Mouse (Mus musculus): ENCODE measurements around the gene Map2k3. TPM values are rescaled to one million over a fixed set of nuclear protein-coding genes. Genes with fewer than 3 reads are reported as not detected.

The Map2k3 gene
- polyA plus RNA-seq, 1 experiment from 2014 or later, result 92.1 TPM

DNA sequence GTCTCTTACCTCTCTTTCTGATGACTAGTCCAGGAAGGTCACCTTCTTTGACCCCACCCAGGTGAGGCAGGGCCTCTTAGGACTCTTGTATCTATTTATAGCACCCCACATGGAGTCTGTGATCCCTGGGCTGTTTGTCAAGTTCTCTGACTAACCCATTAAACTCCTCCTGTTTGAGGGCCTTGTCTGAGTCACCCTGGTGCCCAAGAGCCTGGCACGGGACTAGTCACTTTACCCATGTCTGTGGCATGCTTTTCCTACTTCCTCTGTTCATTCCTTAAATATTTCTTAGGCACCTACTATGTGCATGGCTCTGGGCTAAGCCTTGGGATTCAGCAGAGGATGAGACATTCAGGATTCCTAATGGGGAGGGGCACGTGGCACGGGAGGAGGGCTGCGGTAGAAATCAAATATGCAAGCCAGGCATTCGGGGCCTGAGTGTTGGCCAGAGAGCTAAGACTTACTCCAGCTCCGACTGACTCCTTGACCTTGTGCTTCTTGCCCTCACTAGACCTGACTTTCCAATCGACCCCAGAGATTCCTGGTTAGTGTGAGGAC, 1.0 kb upstream of the Map2k3 start:
- Histone ChIP-seq H3K9ac (peak overlapping the region; percentile 90), H3K36me3 (0 out of 2 replicates have a peak, but pooled peaks cover 2% of the 10 kb centered on the region), H3K4me3 (peak overlapping the region; percentile 94), H3K9me3 (no peaks in the 10 kb centered on the region), H3K27ac (no peak overlapping the region), H3K4me1 (peaks cover 54% of the 10 kb centered on the region), H3K4me2 (peak overlapping the region; percentile 91), H3K27me3 (no peaks in the 10 kb centered on the region)
- WGBS, result 23% methylated on average over 7 of the region's 7 CpGs
- ATAC-seq (ENCODE audit: insufficient number of reproducible peaks, insufficient read depth, low FRiP score, low TSS enrichment, low read depth), result no peak

DNA sequence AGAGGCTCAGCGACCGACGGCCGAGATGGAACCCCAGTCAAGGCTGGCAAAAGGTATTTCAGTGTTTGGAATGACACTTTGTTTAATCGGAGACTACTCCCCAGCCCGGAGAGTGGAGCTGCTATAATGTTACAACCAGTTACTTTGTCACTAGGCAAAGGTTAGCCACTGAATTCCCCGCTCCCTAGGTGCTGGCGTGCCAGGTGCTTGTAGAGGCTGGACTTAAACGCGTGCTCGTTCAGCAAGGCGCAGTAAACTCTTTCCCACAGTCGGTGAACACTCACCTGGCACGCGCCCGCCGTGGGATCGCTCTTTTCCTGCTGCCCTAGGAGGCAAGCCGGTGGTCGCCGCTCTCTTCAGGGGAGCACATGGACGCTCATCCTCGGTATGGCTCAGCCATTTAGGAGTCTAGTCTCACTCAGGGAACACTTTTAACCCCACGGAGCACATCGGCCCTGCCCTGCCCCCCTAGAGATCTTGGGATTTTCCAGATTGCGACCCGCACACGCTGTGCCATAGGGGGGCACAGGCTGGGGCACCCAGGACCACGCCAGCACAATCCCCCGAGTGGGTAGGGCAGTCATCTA, 458 bp upstream of the Map2k3 start:
- H3K4me1 ChIP-seq, result peaks cover 58% of the 10 kb centered on the region
- H3K9ac ChIP-seq, result peak overlapping the region; percentile 90
- H3K4me2 ChIP-seq, result peak overlapping the region; percentile 91
- 2% methylated on average over 30 of the region's 30 CpGs for WGBS
- no peaks in the 10 kb centered on the region for H3K9me3 ChIP-seq
- H3K4me3 ChIP-seq, result peak overlapping the region; percentile 94
- H3K36me3 ChIP-seq, result 0 out of 2 replicates have a peak, but pooled peaks cover 2% of the 10 kb centered on the region
- H3K27ac ChIP-seq, result peak overlapping the region; percentile 65; the same call in 1 of the 2 replicates
- no peaks in the 10 kb centered on the region for H3K27me3 ChIP-seq
- ATAC-seq (ENCODE audit: insufficient number of reproducible peaks, insufficient read depth, low FRiP score, low TSS enrichment, low read depth), result no peak

DNA sequence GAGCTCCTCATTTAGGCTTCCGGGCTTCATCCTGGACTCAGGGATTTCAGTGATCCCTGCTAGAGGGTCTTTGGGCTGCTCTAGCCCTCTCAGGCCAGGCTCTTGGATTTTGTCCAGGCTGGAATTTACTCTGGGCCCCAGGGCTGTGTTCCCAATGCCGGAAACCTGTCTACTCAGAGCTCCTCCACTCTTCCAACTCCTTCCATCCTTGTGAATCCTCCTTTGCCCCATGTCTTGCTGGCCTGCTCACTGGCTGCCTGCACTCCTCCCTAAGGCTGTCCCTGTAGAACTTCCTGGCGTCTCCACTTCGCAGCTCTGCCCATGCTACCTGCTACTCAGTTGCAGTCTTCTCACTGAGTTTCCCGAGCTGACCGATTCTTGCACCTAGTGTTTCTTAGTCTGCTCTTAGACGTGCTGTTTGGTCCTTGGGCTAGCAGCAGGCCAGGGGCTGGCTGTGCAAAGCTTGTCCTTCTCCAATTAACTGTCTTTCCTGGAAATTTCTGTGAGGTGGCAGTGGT, 729 bp downstream of the Map2k3 start:
- Histone ChIP-seq H3K27me3 (no peaks in the 10 kb centered on the region), H3K4me1 (peaks cover 57% of the 10 kb centered on the region), H3K27ac (peak overlapping the region; percentile 65), H3K4me2 (peak overlapping the region; percentile 91), H3K36me3 (0 out of 2 replicates have a peak, but pooled peaks cover 2% of the 10 kb centered on the region), H3K9me3 (no peaks in the 10 kb centered on the region), H3K9ac (peak overlapping the region; percentile 90), H3K4me3 (peak overlapping the region; percentile 94)
- WGBS, result 8% methylated on average over 7 of the region's 7 CpGs
- 0 out of 2 replicates have a peak, but pooled peaks have one; percentile 4 for ATAC-seq (ENCODE audit: insufficient number of reproducible peaks, insufficient read depth, low FRiP score, low TSS enrichment, low read depth)

DNA sequence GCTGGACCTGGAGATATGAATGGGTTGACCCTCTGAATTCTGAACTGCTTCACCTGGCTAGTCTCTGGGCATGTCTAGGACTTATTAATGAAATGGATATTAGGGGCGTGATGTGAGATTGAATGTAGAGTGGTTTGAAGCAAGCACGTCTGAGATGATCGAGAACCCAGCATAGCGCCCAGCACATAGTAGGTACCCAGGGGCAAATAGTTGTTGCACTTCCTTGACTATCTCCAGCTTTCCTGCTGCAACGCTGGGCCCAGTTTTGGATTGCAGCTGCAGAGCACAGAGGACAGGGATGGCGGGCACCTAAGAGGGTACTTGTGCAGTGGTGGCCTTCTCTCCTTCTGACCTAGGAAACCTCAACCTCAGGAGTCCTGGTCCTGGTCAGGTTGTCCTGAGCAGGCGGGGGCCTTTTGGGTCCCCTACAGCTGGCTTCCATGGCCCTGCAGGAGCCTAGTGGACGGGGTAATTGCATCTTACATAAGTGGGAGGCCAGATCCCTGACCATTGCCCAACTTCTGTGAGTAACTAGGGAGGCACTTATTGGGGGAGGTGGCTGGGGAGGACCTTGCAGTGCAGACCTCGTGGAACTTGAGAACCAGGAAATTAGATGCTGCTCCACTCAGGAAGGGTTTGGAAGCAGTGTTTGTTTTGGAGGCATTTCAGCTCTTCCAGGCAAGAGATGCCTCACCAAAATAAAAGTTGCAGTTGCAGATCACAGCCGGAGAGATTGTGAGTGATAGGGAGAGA, 1.5 kb downstream of the Map2k3 start:
- H3K4me3 ChIP-seq, result peak overlapping the region; percentile 94
- no peaks in the 10 kb centered on the region for H3K27me3 ChIP-seq
- peak overlapping the region; percentile 90 for H3K9ac ChIP-seq
- no peaks in the 10 kb centered on the region for H3K9me3 ChIP-seq
- 71% methylated on average over 10 of the region's 10 CpGs for WGBS
- peak overlapping the region; percentile 91 for H3K4me2 ChIP-seq
- no peak overlapping the region for H3K27ac ChIP-seq
- no peak for ATAC-seq (ENCODE audit: insufficient number of reproducible peaks, insufficient read depth, low FRiP score, low TSS enrichment, low read depth)
- H3K4me1 ChIP-seq, result peaks cover 55% of the 10 kb centered on the region
- H3K36me3 ChIP-seq, result 0 out of 2 replicates have a peak, but pooled peaks cover 2% of the 10 kb centered on the region

DNA sequence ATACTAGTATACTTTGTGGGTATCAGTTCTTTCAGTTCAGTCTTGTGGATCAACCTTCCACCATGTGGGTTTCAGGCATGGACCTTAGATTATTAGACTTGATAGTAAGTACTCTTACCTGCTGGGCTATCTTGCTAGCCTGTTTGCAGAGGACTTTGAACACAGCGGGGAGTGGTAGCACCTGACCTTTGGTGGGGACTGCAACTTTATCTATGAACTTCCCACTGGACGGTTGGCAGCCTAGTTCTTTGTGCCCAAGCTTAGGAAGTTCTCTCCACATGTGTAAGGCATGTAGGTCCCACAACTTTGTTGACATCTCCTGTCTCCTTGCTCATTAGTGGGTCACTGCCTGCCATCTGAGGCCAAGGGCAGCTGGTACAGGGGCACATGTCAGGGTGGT, 3.0 kb downstream of the Map2k3 start:
- Histone ChIP-seq H3K4me3 (no peak overlapping the region), H3K27me3 (no peaks in the 10 kb centered on the region), H3K27ac (no peak overlapping the region), H3K4me2 (no peak overlapping the region), H3K36me3 (0 out of 2 replicates have a peak, but pooled peaks cover 2% of the 10 kb centered on the region), H3K9me3 (no peaks in the 10 kb centered on the region), H3K9ac (no peak overlapping the region), H3K4me1 (peaks cover 55% of the 10 kb centered on the region)
- WGBS, result 87% methylated on average over 2 of the region's 2 CpGs
- ATAC-seq (ENCODE audit: insufficient number of reproducible peaks, insufficient read depth, low FRiP score, low TSS enrichment, low read depth), result no peak

DNA sequence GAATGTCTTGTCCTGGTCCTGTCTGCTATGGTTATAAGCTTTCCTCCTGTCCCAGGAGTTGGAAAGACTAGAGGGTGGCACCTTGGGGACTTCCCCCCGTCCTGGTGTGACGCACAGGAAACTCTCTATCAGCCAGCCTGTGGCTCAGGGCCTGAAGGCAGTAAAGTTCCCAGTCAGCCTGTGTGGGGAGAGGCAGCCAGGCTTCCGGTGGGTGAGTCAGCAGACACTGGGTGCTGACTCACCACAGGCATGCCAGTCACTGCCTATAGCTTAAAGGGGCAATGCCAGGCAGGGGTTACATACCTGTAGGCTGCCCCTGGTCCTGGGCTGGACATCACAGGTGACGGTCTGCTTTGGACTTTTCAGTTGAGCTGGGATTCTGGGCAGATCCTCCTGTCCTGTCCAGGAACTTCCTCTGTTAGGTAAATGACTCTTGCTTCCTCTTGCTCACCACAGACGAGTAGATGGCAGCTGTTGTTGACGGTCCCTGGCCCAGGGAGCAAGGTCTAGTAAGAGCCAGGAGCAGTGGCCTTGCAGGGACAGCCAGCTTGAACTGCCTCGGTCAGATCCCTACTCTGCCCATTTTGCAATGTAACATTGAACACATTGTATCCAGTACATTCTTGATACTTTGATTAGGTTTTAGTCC, 3.6 kb downstream of the Map2k3 start:
- Histone ChIP-seq H3K36me3 (0 out of 2 replicates have a peak, but pooled peaks cover 2% of the 10 kb centered on the region), H3K4me3 (no peak overlapping the region), H3K4me1 (peaks cover 52% of the 10 kb centered on the region), H3K27me3 (no peaks in the 10 kb centered on the region), H3K9ac (0 out of 2 replicates have a peak overlapping the region, but pooled peaks have one; percentile 32), H3K4me2 (0 out of 2 replicates have a peak overlapping the region, but pooled peaks have one; percentile 0), H3K9me3 (no peaks in the 10 kb centered on the region), H3K27ac (no peak overlapping the region)
- WGBS, result 72% methylated on average over 7 of the region's 7 CpGs
- ATAC-seq (ENCODE audit: insufficient number of reproducible peaks, insufficient read depth, low FRiP score, low TSS enrichment, low read depth), result no peak

DNA sequence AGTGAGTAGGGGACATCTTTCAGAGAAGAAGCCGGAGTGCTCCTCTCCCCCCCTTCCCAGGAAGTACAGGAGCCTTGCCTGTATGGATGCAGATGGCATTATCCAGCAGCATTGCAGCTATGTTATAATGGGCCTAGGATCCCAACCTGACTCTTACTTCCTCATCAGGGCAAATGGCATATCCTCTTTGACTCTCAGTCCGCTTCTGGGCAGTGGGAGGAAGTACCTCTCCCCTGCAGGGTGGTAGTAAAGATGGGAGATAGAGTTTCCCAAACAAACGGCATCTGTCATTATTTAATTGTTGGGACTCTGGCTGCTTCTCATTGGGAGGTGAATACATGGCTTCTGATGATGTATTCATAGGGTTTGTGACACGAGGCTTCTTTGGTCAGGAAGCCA, 4.1 kb downstream of the Map2k3 start:
- Histone ChIP-seq H3K4me1 (peaks cover 49% of the 10 kb centered on the region), H3K27ac (no peak overlapping the region), H3K27me3 (no peaks in the 10 kb centered on the region), H3K9me3 (no peaks in the 10 kb centered on the region), H3K4me2 (0 out of 2 replicates have a peak overlapping the region, but pooled peaks have one; percentile 0), H3K9ac (0 out of 2 replicates have a peak overlapping the region, but pooled peaks have one; percentile 32), H3K4me3 (no peak overlapping the region), H3K36me3 (0 out of 2 replicates have a peak, but pooled peaks cover 2% of the 10 kb centered on the region)
- no peak for ATAC-seq (ENCODE audit: insufficient number of reproducible peaks, insufficient read depth, low FRiP score, low TSS enrichment, low read depth)
- 67% methylated on average over 4 of the region's 4 CpGs for WGBS

DNA sequence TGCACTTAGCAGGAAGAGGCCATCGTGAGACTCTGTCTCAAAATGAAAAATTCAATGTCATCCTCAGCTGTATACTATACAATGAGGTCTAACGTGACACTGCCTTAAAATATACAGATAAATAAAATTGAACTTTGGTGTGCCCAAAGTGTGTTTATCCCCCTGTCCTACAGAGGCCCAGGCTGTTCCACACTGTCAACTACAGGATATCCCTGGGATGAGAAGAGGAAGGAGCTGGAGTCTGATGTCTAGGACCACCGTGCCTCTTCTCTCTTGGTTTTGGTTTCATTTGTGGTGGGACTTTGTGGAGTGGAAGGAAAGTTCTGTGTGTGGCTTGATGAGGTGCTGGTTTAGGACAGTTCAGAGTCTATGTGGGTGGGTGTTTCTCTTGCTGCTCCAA, 5.8 kb downstream of the Map2k3 start:
- 83% methylated on average over 3 of the region's 3 CpGs for WGBS
- H3K27ac ChIP-seq, result no peak overlapping the region
- H3K36me3 ChIP-seq, result peaks cover 11% of the 10 kb centered on the region
- H3K4me1 ChIP-seq, result peaks cover 53% of the 10 kb centered on the region
- no peaks in the 10 kb centered on the region for H3K9me3 ChIP-seq
- H3K27me3 ChIP-seq, result no peaks in the 10 kb centered on the region
- no peak for ATAC-seq (ENCODE audit: insufficient number of reproducible peaks, insufficient read depth, low FRiP score, low TSS enrichment, low read depth)
- no peak overlapping the region for H3K4me3 ChIP-seq
- H3K9ac ChIP-seq, result no peak overlapping the region
- H3K4me2 ChIP-seq, result no peak overlapping the region

DNA sequence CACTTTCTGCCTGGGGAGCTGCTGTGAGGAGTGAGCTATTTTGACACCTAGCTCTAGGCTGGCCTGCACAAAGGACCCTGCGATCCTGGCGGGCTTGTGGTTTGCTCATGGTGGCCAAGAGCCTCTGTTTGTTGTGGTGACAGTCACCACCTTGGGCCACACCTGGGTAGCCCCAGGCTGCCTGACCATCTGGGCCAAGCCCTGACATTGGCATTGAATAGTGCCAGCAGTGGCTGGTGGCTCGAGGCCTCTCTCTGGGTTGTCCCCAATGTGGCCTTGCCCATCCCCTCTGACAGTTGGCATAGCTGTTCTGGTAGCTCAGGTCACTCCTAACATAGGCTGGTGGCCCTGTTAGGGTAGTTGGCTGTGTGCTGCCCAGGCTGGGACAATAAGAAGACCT, 7.7 kb downstream of the Map2k3 start:
- H3K27ac ChIP-seq, result no peak overlapping the region
- H3K9me3 ChIP-seq, result no peaks in the 10 kb centered on the region
- no peak for ATAC-seq (ENCODE audit: insufficient number of reproducible peaks, insufficient read depth, low FRiP score, low TSS enrichment, low read depth)
- H3K27me3 ChIP-seq, result no peaks in the 10 kb centered on the region
- H3K4me3 ChIP-seq, result no peak overlapping the region
- H3K4me2 ChIP-seq, result no peak overlapping the region
- H3K9ac ChIP-seq, result no peak overlapping the region
- 86% methylated on average over 3 of the region's 3 CpGs for WGBS
- H3K36me3 ChIP-seq, result peaks cover 27% of the 10 kb centered on the region
- H3K4me1 ChIP-seq, result peaks cover 37% of the 10 kb centered on the region

DNA sequence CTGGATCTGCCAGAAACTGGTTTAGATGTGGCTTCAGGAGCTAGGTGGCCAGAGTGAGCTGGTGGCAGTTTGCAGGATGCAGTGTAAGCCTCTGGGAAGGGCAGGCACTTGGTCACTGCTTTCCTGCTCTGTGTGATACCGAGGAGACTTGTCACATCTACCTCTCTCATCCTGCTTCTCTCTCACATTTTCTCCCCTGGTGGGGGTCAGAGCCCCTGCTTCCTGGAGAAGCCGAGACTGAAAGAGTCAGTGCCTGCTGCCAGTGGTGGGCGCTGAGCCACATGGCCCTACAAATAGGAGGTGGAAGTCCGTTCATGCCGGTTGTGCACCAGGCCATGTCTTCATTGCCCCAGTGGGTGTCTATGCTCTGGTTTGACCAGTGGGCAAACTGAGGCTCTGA, 8.7 kb downstream of the Map2k3 start:
- no peaks in the 10 kb centered on the region for H3K27me3 ChIP-seq
- H3K36me3 ChIP-seq, result peaks cover 37% of the 10 kb centered on the region
- 81% methylated on average over 5 of the region's 5 CpGs for WGBS
- H3K4me1 ChIP-seq, result peaks cover 32% of the 10 kb centered on the region
- peak overlapping the region; percentile 23; the same call in 1 of the 2 replicates for H3K9ac ChIP-seq
- no peak overlapping the region for H3K4me3 ChIP-seq
- no peak for ATAC-seq (ENCODE audit: insufficient number of reproducible peaks, insufficient read depth, low FRiP score, low TSS enrichment, low read depth)
- 0 out of 2 replicates have a peak overlapping the region, but pooled peaks have one; percentile 44 for H3K27ac ChIP-seq
- no peak overlapping the region for H3K4me2 ChIP-seq
- no peaks in the 10 kb centered on the region for H3K9me3 ChIP-seq

DNA sequence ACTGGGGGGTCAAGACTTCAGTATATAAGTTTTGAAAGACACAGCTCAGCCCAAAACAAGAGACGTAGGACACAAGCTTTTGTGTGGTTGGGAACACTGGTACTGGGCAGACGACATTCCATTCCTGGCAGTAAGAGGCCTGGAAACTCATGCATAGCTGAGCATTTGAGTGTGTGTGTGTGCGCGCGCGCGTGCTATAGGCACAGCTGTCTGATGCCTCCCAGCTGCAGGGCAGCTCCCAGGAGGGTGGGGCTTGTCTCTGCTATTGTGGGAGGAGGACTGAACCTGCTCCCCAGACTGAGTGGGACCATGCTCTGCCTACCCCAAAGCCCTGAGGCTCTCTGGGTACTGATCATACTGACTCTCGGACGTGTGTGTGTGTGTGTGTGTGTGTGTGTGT, 9.5 kb downstream of the Map2k3 start:
- H3K9ac ChIP-seq, result no peak overlapping the region
- H3K36me3 ChIP-seq, result peaks cover 46% of the 10 kb centered on the region
- H3K27ac ChIP-seq, result peak overlapping the region; percentile 44; the same call in 1 of the 2 replicates
- H3K9me3 ChIP-seq, result no peaks in the 10 kb centered on the region
- no peaks in the 10 kb centered on the region for H3K27me3 ChIP-seq
- H3K4me3 ChIP-seq, result no peak overlapping the region
- peak; percentile 54; the same call in 1 of the 2 replicates for ATAC-seq (ENCODE audit: insufficient number of reproducible peaks, insufficient read depth, low FRiP score, low TSS enrichment, low read depth)
- WGBS, result 26% methylated on average over 9 of the region's 9 CpGs
- H3K4me2 ChIP-seq, result no peak overlapping the region
- H3K4me1 ChIP-seq, result peaks cover 26% of the 10 kb centered on the region
